8 mouse cellular contexts compared by ENCODE assay signal in the genomic region with DNA sequence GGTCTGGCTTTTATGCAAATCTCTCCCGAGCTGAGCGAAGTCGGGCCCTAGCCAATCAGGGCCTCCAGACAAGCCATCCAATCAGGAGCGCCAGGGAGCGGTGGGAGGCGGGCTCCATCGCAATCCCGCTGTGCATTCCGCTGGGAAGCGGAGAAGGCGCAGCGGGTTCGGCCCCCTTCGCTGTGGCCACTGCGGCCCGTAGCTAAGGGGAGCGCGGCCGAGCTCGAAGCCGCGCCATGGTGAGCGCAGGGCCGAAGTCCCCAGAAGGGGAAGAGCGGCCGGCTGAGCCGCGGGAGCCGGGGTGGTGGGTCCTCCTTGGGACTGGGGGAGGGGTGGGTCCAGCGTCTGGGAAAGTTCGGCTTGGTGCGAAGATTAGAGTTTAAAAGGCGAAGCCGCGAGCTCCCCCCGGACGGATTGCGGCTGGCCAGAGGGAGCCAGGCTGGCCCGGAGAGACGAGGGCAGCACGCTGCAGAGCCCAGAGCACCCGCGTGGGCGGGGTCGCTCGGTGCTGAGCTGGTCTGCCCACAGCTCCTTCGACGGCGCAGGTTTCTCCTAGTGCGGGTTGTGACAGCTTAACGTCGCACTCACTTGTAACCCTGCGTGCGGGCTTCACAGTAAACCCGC. TPM values are rescaled to one million over a fixed set of nuclear protein-coding genes. Genes with fewer than 3 reads are reported as not detected.
DNase-seq lines count a peak whose midpoint lies in the region; ATAC-seq lines count a peak whose summit lies in the region.

A gene (plus strand): TSS at position 122 of the 624 bp plus-strand sequence.

- DNase-seq in T-cell, adult 2 months (ENCODE audit: low spot score): peak; percentile 76
- DNase-seq in cerebellum, postnatal 36 days: peak; percentile 91 to 92
- peak; percentile 90 to 94 for DNase-seq in frontal cortex, postnatal 36 days (ENCODE audit: low spot score in 2 of 2)
- DNase-seq in left cerebral cortex, adult 11 months (ENCODE audit: low spot score): peak; percentile 87
- DNase-seq in lung, postnatal 4 days: peak; percentile 95
- peak; percentile 85 for DNase-seq in retina, postnatal 7 days (ENCODE audit: low read depth, low spot score)
- DNase-seq in urinary bladder, adult 2 months (ENCODE audit: low spot score): peak; percentile 79

- H3K4me2 ChIP-seq in hindbrain, embryonic 15.5 days: peak within 1 kb of the TSS; percentile 88

- H3K9me3 ChIP-seq in hindbrain, embryonic 15.5 days: no peaks in the 10 kb centered on the region

- peak within 1 kb of the TSS; percentile 61 for H3K4me3 ChIP-seq in hindbrain, embryonic 15.5 days

- peak within 1 kb of the TSS; percentile 83 for H3K27ac ChIP-seq in hindbrain, embryonic 15.5 days (replicated peaks)

- WGBS in hindbrain, embryonic 15.5 days: 1% methylated on average over 55 of the region's 55 CpGs

- H3K36me3 ChIP-seq in hindbrain, embryonic 15.5 days: peaks cover under 1% of the 10 kb centered on the region

- H3K4me1 ChIP-seq in hindbrain, embryonic 15.5 days (replicated peaks): peaks cover 9% of the 10 kb centered on the region; the same call in 1 of the 2 replicates

- peak within 1 kb of the TSS; percentile 68 for H3K9ac ChIP-seq in hindbrain, embryonic 15.5 days

- peak; percentile 99 for ATAC-seq in hindbrain, embryonic 15.5 days (ENCODE audit: low FRiP score, low read depth)

- H3K27me3 ChIP-seq in hindbrain, embryonic 15.5 days: no peaks in the 10 kb centered on the region

RNA-seq across cellular contexts. Expression of the gene that starts here (rescaled TPM):
- polyA plus RNA-seq in hindbrain, embryonic 15.5 days (2015; fragmentation: Nextera tagmentation; extraction: Ambion mirVana): 2.4 and 2.6 TPM in 2 replicates
- polyA plus RNA-seq in urinary bladder, adult 2 months (2012; rRNA removed): 2.7 and 2.8 TPM in 2 replicates

Comparison
In these comparisons a context has a peak if more than half of its experiments do, and no peak if none do; other contexts are left out.
1. Peak in every context shown above with its lines: DNase-seq, ATAC-seq, H3K4me3 ChIP-seq and H3K27ac ChIP-seq.